Mouse (Mus musculus) limb, embryonic 14.5 days (tissue): ENCODE data around the gene Gm6408. TPM values are rescaled to one million over a fixed set of nuclear protein-coding genes. Genes with fewer than 3 reads are reported as not detected.
"Not testable (repeated sequence)": the region's sequence is repeated elsewhere in the genome, so short reads cannot be mapped to it uniquely, and the experiment has no call there.

ENCODE experiments used
- ATAC-seq: fragments of 200-750 bp; cut with Nextera tagmentation; 2 replicates; pipeline ENCODE4 v1.8.0; 2017; ENCODE audit warnings: low read depth, moderate number of reproducible peaks, moderate TSS enrichment; ENCODE audit not compliant: low FRiP score
- DNase-seq: peaks from one replicate; pipeline ENCODE4 v3.0.0-alpha.2; 2015; ENCODE audit warnings: low spot score
- H3K27ac ChIP-seq: fragments of 300-500 bp; sonication (generic); replicated peaks from 2 replicates; pipeline ENCODE4 v1.5.1; 2014; ENCODE audit warnings: low read depth, mild to moderate bottlenecking, low read length, moderate library complexity, mixed read lengths
- H3K27me3 ChIP-seq: fragments of 300-500 bp; sonication (generic); 2 replicates; pipeline ENCODE4 v1.6.1; 2014; ENCODE audit warnings: low read length, mixed read lengths; ENCODE audit not compliant: control insufficient read depth, insufficient read depth
- H3K36me3 ChIP-seq: fragments of 300-500 bp; sonication (generic); 2 replicates; pipeline ENCODE4 v1.6.1; 2014; ENCODE audit warnings: mild to moderate bottlenecking, low read length, moderate library complexity, mixed read lengths; ENCODE audit not compliant: control insufficient read depth, insufficient read depth
- H3K4me1 ChIP-seq: fragments of 300-500 bp; sonication (generic); 2 replicates; pipeline ENCODE4 v1.6.1; 2014; ENCODE audit warnings: antibody characterized with exemption, low read length, mixed read lengths; ENCODE audit not compliant: control insufficient read depth, insufficient read depth
- H3K4me2 ChIP-seq: fragments of 300-500 bp; sonication (generic); replicated peaks from 2 replicates; pipeline ENCODE4 v1.6.1; 2014; ENCODE audit warnings: low read depth, mild to moderate bottlenecking, low read length, moderate library complexity; ENCODE audit not compliant: severe bottlenecking
- H3K4me3 ChIP-seq: fragments of 300-500 bp; sonication (generic); replicated peaks from 2 replicates; pipeline ENCODE4 v1.5.1; 2014; ENCODE audit warnings: low read length
- H3K9ac ChIP-seq: fragments of 300-500 bp; sonication (generic); 2 replicates; pipeline ENCODE4 v1.6.1; 2014; ENCODE audit warnings: mild to moderate bottlenecking, low read depth, low read length, moderate library complexity; ENCODE audit not compliant: severe bottlenecking
- H3K9me3 ChIP-seq: fragments of 300-500 bp; sonication (generic); 2 replicates; pipeline ENCODE4 v1.6.1; 2016; ENCODE audit warnings: low read length; ENCODE audit not compliant: control insufficient read depth
- POLR2A ChIP-seq: fragments of 200-500 bp; IDR thresholded peaks from 2 replicates; pipeline ENCODE4 v1.8.0; 2012; ENCODE audit warnings: inconsistent platforms, mild to moderate bottlenecking, moderate library complexity, borderline replicate concordance; ENCODE audit not compliant: insufficient read depth, insufficient read length; ENCODE audit errors: extremely low read depth
- WGBS: fragments of 180-500 bp; shearing (Covaris S2); extraction: QIAGEN DNeasy Blood & Tissue Kit; methylation state at CpG from one replicate; pipeline ENCODE4 v1.1.7; 2014; 5-methylcytosine and 5-hydroxymethylcytosine counted together
- polyA plus RNA-seq, 2 experiments: library from polyadenylated mRNA; depleted of rRNA in 1 of 2; stranded (reverse) in 1 of 2; unstranded in 1 of 2; fragments of >200 nt; fragmentation: Nextera tagmentation in 1 of 2; extraction: Ambion mirVana in 1 of 2; gene quantifications; 2 replicates each; pipeline versions ENCODE4 v1.2.1 to v1.2.3; 2012 to 2014

Gm6408 gene
- polyA plus RNA-seq (2012; rRNA removed) (0.06 TPM in 1 of 2 replicates, not detected in the other), polyA plus RNA-seq (2014; fragmentation: Nextera tagmentation; extraction: Ambion mirVana) (not detected in 2 replicates)

DNA sequence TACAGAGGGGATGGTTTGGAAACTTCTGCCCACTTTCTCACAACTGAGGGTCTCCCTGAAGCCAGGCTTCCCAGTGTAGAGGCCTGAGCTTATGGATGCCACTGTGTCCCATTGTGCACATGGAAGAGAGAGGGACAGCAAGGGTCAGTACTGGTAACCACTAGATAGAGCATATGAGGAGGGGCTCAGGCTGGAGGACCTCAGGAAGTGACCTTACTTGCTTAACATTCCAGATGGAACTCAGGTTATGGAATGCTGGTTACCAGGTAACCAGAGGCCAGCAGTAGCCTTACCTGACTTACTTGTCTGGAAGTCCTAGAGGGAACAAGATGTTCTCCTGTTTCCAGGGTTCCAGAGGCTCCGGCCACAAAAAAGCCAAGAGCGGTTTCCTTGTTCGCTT is at the start of gene Gm6408:
Gene Gm6408 (plus strand): TSS at position 301 of the 400 bp plus-strand sequence.
- ATAC-seq, H3K9me3 ChIP-seq, H3K27ac ChIP-seq, H3K36me3 ChIP-seq, H3K4me2 ChIP-seq, H3K4me1 ChIP-seq, DNase-seq, H3K9ac ChIP-seq, H3K4me3 ChIP-seq, H3K27me3 ChIP-seq: not testable (repeated sequence)
- WGBS: no CpG with 5 or more reads among the region's 3 CpGs

- Histone ChIP-seq H3K27me3 (no peaks in the 10 kb centered on the region), H3K4me1 (no peaks in the 10 kb centered on the region), H3K9me3 (no peaks in the 10 kb centered on the region), H3K4me3 (no peak overlapping the region), H3K27ac (no peak overlapping the region), H3K36me3 (no peaks in the 10 kb centered on the region), H3K4me2 (no peak overlapping the region), H3K9ac (no peak overlapping the region)
- no peak for TF ChIP-seq POLR2A
- ATAC-seq: no peak
- DNase-seq: no peak
- WGBS: 86% methylated on average over 6 of the region's 6 CpGs
Observed at GRCm38 (mm10) chr5:146432476-146432875, 49.3 kb upstream of the Gm6408 start.

GRCm38 (mm10) chr5:146435316-146435715 is 46.4 kb upstream of the Gm6408 start:
- Histone ChIP-seq H3K4me1 (no peaks in the 10 kb centered on the region), H3K9ac (no peak overlapping the region), H3K27me3 (no peaks in the 10 kb centered on the region), H3K4me2 (no peak overlapping the region), H3K27ac (no peak overlapping the region), H3K9me3 (no peaks in the 10 kb centered on the region), H3K36me3 (peaks cover 4% of the 10 kb centered on the region; the same call in 1 of the 2 replicates), H3K4me3 (no peak overlapping the region)
- WGBS: 90% methylated on average over 16 of the region's 16 CpGs
- ATAC-seq (no peak), DNase-seq (no peak)
- no peak for TF ChIP-seq POLR2A

- Histone ChIP-seq H3K27ac (no peak overlapping the region), H3K4me1 (no peaks in the 10 kb centered on the region), H3K9me3 (no peaks in the 10 kb centered on the region), H3K4me2 (no peak overlapping the region), H3K27me3 (no peaks in the 10 kb centered on the region), H3K36me3 (peaks cover 4% of the 10 kb centered on the region; the same call in 1 of the 2 replicates), H3K4me3 (no peak overlapping the region), H3K9ac (no peak overlapping the region)
- 94% methylated on average over 11 of the region's 11 CpGs for WGBS
- ATAC-seq (no peak), DNase-seq (no peak)
- TF ChIP-seq POLR2A: no peak
Observed at GRCm38 (mm10) chr5:146436796-146437195, 45.0 kb upstream of the Gm6408 start.

DNA sequence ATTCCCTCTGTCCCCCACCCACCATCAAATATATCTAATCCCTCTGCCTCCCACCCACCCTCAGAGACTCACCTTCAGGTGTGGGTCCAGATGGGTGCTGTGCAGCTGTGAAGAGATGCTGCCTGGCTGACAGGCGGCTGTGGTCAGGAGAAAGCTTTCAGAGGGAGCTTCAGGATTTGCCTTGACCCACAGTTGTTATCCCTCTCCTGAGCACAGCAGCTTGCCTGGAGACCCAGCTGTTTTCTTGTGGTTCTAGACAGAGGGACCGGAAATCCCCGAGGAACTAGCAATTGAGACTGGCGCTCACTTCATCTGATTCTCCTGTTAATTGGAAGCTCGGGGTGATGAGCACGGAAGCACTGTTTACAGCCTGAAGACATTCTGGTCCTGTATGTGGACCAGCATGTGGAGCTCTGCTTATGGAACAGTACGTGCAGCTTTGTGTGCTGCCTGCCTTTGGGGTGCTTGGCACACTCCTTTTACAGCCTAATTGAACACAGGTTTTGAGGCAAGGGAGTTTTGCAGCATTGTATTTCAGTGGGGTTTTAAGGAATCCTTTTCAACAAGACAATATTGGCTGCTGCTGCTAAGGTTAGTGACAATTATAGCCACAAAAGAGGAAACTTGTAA is 42.5 kb upstream of the Gm6408 start:
- DNase-seq (no peak), ATAC-seq (no peak)
- Histone ChIP-seq H3K4me3 (no peak overlapping the region), H3K27ac (no peak overlapping the region), H3K9me3 (no peaks in the 10 kb centered on the region), H3K4me1 (no peaks in the 10 kb centered on the region), H3K27me3 (no peaks in the 10 kb centered on the region), H3K4me2 (no peak overlapping the region), H3K36me3 (peaks cover 4% of the 10 kb centered on the region; the same call in 1 of the 2 replicates), H3K9ac (no peak overlapping the region)
- TF ChIP-seq POLR2A: no peak
- WGBS: 80% methylated on average over 7 of the region's 7 CpGs
